Mouse (Mus musculus): ENCODE results near the gene Sema5a. TPM values are rescaled to one million over a fixed set of nuclear protein-coding genes. Genes with fewer than 3 reads are reported as not detected.

Gene Sema5a
- polyA plus RNA-seq, 1 experiment from 2014 or later, result 10.0 TPM

DNA sequence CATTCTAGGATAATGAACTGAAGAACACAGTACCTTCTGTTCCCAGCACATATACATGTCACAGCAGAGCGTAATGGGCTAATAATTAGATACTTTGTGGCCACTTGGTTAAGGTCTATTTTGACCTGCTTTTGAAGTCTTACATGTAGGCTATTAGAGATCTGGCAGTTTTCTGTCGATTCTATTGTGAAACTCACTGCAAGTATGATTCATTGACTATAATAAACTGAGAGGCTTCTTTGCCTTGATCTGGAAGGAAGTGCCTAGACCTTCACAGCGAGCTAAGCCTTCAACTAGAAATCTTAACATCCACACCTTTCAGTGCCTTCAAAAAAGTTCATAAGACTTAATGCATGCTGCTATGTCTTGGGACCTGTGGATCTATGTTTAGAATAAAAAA, 152.5 kb downstream of the Sema5a start:
- H3K4me3 ChIP-seq (ENCODE audit: control insufficient read depth in 1 of 2, insufficient read depth in 1 of 2, low read depth in 1 of 2, low read length in 2 of 2), result no peak overlapping the region
- H3K27ac ChIP-seq (replicated peaks in 1 of 2; ENCODE audit: control insufficient read depth in 1 of 2, insufficient read depth in 1 of 2, low read depth in 2 of 2, low read length in 2 of 2), result no peak overlapping the region
- no peaks in the 10 kb centered on the region for H3K27me3 ChIP-seq (ENCODE audit: control insufficient read depth, insufficient read depth, low read length)
- ATAC-seq (ENCODE audit: insufficient number of reproducible peaks, insufficient read depth, low FRiP score, low read depth), result no peak
- no peaks in the 10 kb centered on the region for H3K36me3 ChIP-seq (ENCODE audit: control insufficient read depth, insufficient read depth, low read length)
- H3K4me2 ChIP-seq (ENCODE audit: low read length), result no peak overlapping the region
- H3K9ac ChIP-seq (ENCODE audit: low read length), result no peak overlapping the region
- WGBS, result 74% methylated on average over 3 of the region's 3 CpGs
- H3K4me1 ChIP-seq (ENCODE audit: control insufficient read depth in 2 of 2, insufficient read depth in 2 of 2, low read length in 2 of 2), result no peaks in the 10 kb centered on the region
- H3K9me3 ChIP-seq (ENCODE audit: control insufficient read depth, low read length), result no peaks in the 10 kb centered on the region

DNA sequence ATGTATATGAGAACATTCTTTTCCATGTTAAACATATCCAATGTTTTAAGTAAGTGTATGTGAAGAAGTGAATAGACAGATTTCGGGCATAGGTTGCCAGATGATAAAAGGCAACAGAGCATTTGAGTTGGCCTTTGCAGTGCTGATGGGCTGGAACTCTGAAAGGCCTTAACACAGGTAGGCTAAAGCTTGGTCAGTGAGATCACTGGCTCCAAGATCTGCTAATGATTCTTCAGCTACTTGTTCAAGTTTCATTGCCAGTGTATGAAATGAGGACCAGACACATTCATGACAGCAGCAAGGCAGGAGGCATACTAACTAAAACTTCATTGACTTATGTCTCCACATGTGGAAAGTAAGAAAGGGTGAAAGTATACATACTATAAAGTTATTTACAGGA, 154.1 kb downstream of the Sema5a start:
- H3K9me3 ChIP-seq (ENCODE audit: control insufficient read depth, low read length), result no peaks in the 10 kb centered on the region
- no peak overlapping the region for H3K4me3 ChIP-seq (ENCODE audit: control insufficient read depth in 1 of 2, insufficient read depth in 1 of 2, low read depth in 1 of 2, low read length in 2 of 2)
- H3K27ac ChIP-seq (replicated peaks in 1 of 2; ENCODE audit: control insufficient read depth in 1 of 2, insufficient read depth in 1 of 2, low read depth in 2 of 2, low read length in 2 of 2), result no peak overlapping the region
- no peak for ATAC-seq (ENCODE audit: insufficient number of reproducible peaks, insufficient read depth, low FRiP score, low read depth)
- H3K27me3 ChIP-seq (ENCODE audit: control insufficient read depth, insufficient read depth, low read length), result no peaks in the 10 kb centered on the region
- 82% methylated on average over 1 of the region's 1 CpGs for WGBS
- H3K9ac ChIP-seq (ENCODE audit: low read length), result no peak overlapping the region
- H3K36me3 ChIP-seq (ENCODE audit: control insufficient read depth, insufficient read depth, low read length), result no peaks in the 10 kb centered on the region
- no peak overlapping the region for H3K4me2 ChIP-seq (ENCODE audit: low read length)
- H3K4me1 ChIP-seq (ENCODE audit: control insufficient read depth in 2 of 2, insufficient read depth in 2 of 2, low read length in 2 of 2), result peaks cover 6 to 11% of the 10 kb centered on the region in 2 experiments; a peak in 2 of 4 replicates

DNA sequence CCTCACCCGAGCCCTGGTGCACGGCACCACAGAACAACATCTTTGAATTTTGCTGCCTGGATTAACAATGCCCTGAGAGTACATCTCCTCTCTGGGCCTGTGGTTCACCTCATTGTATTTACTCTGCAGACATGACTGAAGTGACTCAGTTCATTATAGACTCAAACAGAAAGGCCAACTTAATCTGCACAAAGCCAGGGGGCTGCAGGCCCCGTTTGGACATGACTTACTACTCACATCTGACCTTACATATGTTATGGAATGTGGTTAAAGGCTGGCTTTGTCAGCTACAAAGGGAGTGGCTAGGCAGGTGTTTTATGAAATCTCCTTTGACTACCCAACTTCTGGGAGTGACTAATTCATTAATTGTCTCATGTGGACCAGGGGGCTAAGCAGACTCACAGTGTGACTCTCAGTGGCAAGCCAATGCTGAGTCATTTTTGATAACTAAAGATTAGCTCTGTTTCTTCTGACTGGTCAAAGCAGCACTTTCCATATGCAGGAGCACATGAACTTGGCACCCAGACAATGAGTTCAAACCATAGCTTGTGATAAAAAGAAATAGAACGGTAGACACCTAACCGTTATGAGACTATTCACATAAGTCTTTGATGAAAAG, 157.4 kb downstream of the Sema5a start:
- ATAC-seq (ENCODE audit: insufficient number of reproducible peaks, insufficient read depth, low FRiP score, low read depth), result no peak
- H3K27ac ChIP-seq (replicated peaks in 1 of 2; ENCODE audit: control insufficient read depth in 1 of 2, insufficient read depth in 1 of 2, low read depth in 2 of 2, low read length in 2 of 2), result no peak overlapping the region
- H3K4me1 ChIP-seq (ENCODE audit: control insufficient read depth in 2 of 2, insufficient read depth in 2 of 2, low read length in 2 of 2), result peaks cover 6 to 11% of the 10 kb centered on the region in 2 experiments; a peak in 2 of 4 replicates
- H3K36me3 ChIP-seq (ENCODE audit: control insufficient read depth, insufficient read depth, low read length), result no peaks in the 10 kb centered on the region
- H3K9ac ChIP-seq (ENCODE audit: low read length), result no peak overlapping the region
- H3K4me2 ChIP-seq (ENCODE audit: low read length), result no peak overlapping the region
- 55% methylated on average over 5 of the region's 5 CpGs for WGBS
- H3K9me3 ChIP-seq (ENCODE audit: control insufficient read depth, low read length), result no peaks in the 10 kb centered on the region
- H3K4me3 ChIP-seq (ENCODE audit: control insufficient read depth in 1 of 2, insufficient read depth in 1 of 2, low read depth in 1 of 2, low read length in 2 of 2), result no peak overlapping the region
- no peaks in the 10 kb centered on the region for H3K27me3 ChIP-seq (ENCODE audit: control insufficient read depth, insufficient read depth, low read length)

DNA sequence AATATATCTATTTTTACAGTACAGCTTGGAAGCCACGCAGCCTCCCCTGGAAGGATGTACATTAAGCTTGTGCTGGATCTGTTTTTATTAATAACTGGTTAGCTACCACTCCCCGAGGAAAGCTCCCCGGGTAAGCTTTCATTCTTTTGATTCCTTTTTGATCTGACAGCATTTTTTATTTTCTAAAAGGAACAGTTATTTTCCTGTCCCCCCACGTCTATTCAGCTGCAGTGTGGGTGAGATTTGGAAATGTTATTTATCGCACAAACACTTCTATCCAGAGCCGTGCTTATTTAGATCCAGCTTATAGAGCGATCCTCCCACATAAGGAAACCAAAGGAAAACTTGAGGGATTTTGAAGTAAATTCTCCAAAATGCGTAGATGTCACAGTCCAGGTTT, 158.7 kb downstream of the Sema5a start:
- WGBS, result 80% methylated on average over 8 of the region's 8 CpGs
- H3K4me2 ChIP-seq (ENCODE audit: low read length), result no peak overlapping the region
- no peak for ATAC-seq (ENCODE audit: insufficient number of reproducible peaks, insufficient read depth, low FRiP score, low read depth)
- no peak overlapping the region for H3K9ac ChIP-seq (ENCODE audit: low read length)
- no peak overlapping the region for H3K27ac ChIP-seq (replicated peaks in 1 of 2; ENCODE audit: control insufficient read depth in 1 of 2, insufficient read depth in 1 of 2, low read depth in 2 of 2, low read length in 2 of 2)
- no peak overlapping the region for H3K4me3 ChIP-seq (ENCODE audit: control insufficient read depth in 1 of 2, insufficient read depth in 1 of 2, low read depth in 1 of 2, low read length in 2 of 2)
- peaks cover 6 to 11% of the 10 kb centered on the region in 2 experiments; a peak in 2 of 4 replicates for H3K4me1 ChIP-seq (ENCODE audit: control insufficient read depth in 2 of 2, insufficient read depth in 2 of 2, low read length in 2 of 2)
- H3K36me3 ChIP-seq (ENCODE audit: control insufficient read depth, insufficient read depth, low read length), result no peaks in the 10 kb centered on the region
- no peaks in the 10 kb centered on the region for H3K27me3 ChIP-seq (ENCODE audit: control insufficient read depth, insufficient read depth, low read length)
- no peaks in the 10 kb centered on the region for H3K9me3 ChIP-seq (ENCODE audit: control insufficient read depth, low read length)

DNA sequence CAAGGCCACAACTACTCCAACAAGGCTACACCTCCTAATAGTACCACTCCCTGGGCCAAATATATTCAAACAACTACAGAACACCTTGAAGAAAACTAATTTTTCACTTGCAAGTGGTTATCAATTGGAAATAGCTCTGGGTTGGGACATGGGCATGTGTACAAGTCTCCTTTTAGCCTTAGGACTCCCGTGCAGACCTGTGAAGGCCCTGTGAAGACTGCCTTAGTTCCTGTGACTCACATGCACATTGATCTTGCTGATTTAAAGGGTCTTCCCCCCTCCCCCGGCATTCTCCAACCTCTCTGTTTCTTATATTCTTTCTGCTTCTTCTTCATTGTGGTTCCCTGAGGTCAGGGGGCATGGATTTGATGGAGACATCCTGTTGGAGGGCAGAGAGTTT, 161.8 kb downstream of the Sema5a start:
- peaks cover 6 to 11% of the 10 kb centered on the region in 2 experiments; a peak in 2 of 4 replicates for H3K4me1 ChIP-seq (ENCODE audit: control insufficient read depth in 2 of 2, insufficient read depth in 2 of 2, low read length in 2 of 2)
- no peak overlapping the region for H3K4me3 ChIP-seq (ENCODE audit: control insufficient read depth in 1 of 2, insufficient read depth in 1 of 2, low read depth in 1 of 2, low read length in 2 of 2)
- no peaks in the 10 kb centered on the region for H3K9me3 ChIP-seq (ENCODE audit: control insufficient read depth, low read length)
- ATAC-seq (ENCODE audit: insufficient number of reproducible peaks, insufficient read depth, low FRiP score, low read depth), result no peak
- H3K27me3 ChIP-seq (ENCODE audit: control insufficient read depth, insufficient read depth, low read length), result no peaks in the 10 kb centered on the region
- WGBS, result 82% methylated on average over 2 of the region's 2 CpGs
- H3K27ac ChIP-seq (replicated peaks in 1 of 2; ENCODE audit: control insufficient read depth in 1 of 2, insufficient read depth in 1 of 2, low read depth in 2 of 2, low read length in 2 of 2), result no peak overlapping the region
- no peaks in the 10 kb centered on the region for H3K36me3 ChIP-seq (ENCODE audit: control insufficient read depth, insufficient read depth, low read length)
- H3K9ac ChIP-seq (ENCODE audit: low read length), result no peak overlapping the region
- no peak overlapping the region for H3K4me2 ChIP-seq (ENCODE audit: low read length)

DNA sequence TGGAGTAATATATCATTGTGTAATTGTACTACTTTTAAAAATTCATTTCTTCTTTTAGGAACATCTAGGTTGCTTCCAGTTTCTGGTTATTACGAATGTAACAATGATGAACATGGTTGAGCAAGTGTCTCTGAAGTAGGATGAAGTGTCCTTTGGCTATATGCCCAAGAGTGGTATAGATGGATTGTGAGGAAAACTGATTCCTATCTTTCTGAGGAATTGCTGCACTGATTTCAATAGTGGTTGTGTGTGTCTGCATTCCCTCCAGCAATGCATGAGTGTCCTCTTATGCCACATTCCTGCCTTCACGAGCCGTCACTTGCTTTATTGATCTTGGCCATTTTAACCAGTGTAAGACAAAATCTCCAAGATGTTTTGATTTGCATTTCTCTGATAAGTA, 163.2 kb downstream of the Sema5a start:
- Histone ChIP-seq H3K4me1 (ENCODE audit: control insufficient read depth in 2 of 2, insufficient read depth in 2 of 2, low read length in 2 of 2) (peaks cover 4 to 5% of the 10 kb centered on the region in 2 experiments; a peak in 2 of 4 replicates), H3K4me3 (ENCODE audit: control insufficient read depth in 1 of 2, insufficient read depth in 1 of 2, low read depth in 1 of 2, low read length in 2 of 2) (no peak overlapping the region), H3K4me2 (ENCODE audit: low read length) (no peak overlapping the region), H3K27ac (replicated peaks in 1 of 2; ENCODE audit: control insufficient read depth in 1 of 2, insufficient read depth in 1 of 2, low read depth in 2 of 2, low read length in 2 of 2) (no peak overlapping the region), H3K27me3 (ENCODE audit: control insufficient read depth, insufficient read depth, low read length) (no peaks in the 10 kb centered on the region), H3K9me3 (ENCODE audit: control insufficient read depth, low read length) (no peaks in the 10 kb centered on the region), H3K9ac (ENCODE audit: low read length) (no peak overlapping the region), H3K36me3 (ENCODE audit: control insufficient read depth, insufficient read depth, low read length) (no peaks in the 10 kb centered on the region)
- 69% methylated on average over 3 of the region's 3 CpGs for WGBS
- ATAC-seq (ENCODE audit: insufficient number of reproducible peaks, insufficient read depth, low FRiP score, low read depth), result no peak

DNA sequence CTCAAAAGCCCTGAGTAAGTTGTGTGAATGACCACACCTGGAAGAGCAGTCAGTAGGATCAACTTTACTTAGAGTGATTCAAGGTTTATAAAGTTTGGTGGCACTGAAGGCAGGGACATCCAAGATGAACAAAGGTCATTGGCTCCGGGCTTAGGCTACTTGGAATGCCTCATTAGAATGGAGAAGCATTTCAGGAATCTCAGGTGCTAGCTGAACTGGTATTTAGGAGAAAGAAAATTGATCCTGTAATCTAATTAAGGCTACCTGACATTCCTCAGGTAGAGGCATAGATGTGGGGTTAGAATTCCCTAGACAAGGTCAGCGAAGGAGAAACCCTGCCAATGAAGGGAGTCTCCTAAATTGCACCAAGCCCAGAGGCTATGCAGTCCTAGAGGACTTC, 171.7 kb downstream of the Sema5a start:
- Histone ChIP-seq H3K27ac (replicated peaks in 1 of 2; ENCODE audit: control insufficient read depth in 1 of 2, insufficient read depth in 1 of 2, low read depth in 2 of 2, low read length in 2 of 2) (no peak overlapping the region), H3K36me3 (ENCODE audit: control insufficient read depth, insufficient read depth, low read length) (no peaks in the 10 kb centered on the region), H3K9me3 (ENCODE audit: control insufficient read depth, low read length) (no peaks in the 10 kb centered on the region), H3K9ac (ENCODE audit: low read length) (no peak overlapping the region), H3K4me3 (ENCODE audit: control insufficient read depth in 1 of 2, insufficient read depth in 1 of 2, low read depth in 1 of 2, low read length in 2 of 2) (no peak overlapping the region), H3K27me3 (ENCODE audit: control insufficient read depth, insufficient read depth, low read length) (no peaks in the 10 kb centered on the region), H3K4me2 (ENCODE audit: low read length) (no peak overlapping the region), H3K4me1 (ENCODE audit: control insufficient read depth in 2 of 2, insufficient read depth in 2 of 2, low read length in 2 of 2) (peaks cover 2 to 9% of the 10 kb centered on the region in 2 experiments; a peak in 3 of 4 replicates)
- WGBS, result 88% methylated on average over 2 of the region's 2 CpGs
- no peak for ATAC-seq (ENCODE audit: insufficient number of reproducible peaks, insufficient read depth, low FRiP score, low read depth)

- Histone ChIP-seq H3K36me3 (ENCODE audit: control insufficient read depth, insufficient read depth, low read length) (no peaks in the 10 kb centered on the region), H3K4me1 (ENCODE audit: control insufficient read depth in 2 of 2, insufficient read depth in 2 of 2, low read length in 2 of 2) (peaks cover 7 to 26% of the 10 kb centered on the region in 2 experiments), H3K9me3 (ENCODE audit: control insufficient read depth, low read length) (no peaks in the 10 kb centered on the region), H3K4me3 (ENCODE audit: control insufficient read depth in 1 of 2, insufficient read depth in 1 of 2, low read depth in 1 of 2, low read length in 2 of 2) (no peak overlapping the region), H3K27me3 (ENCODE audit: control insufficient read depth, insufficient read depth, low read length) (no peaks in the 10 kb centered on the region), H3K4me2 (ENCODE audit: low read length) (0 out of 2 replicates have a peak overlapping the region, but pooled peaks have one; percentile 8), H3K9ac (ENCODE audit: low read length) (no peak overlapping the region), H3K27ac (replicated peaks in 1 of 2; ENCODE audit: control insufficient read depth in 1 of 2, insufficient read depth in 1 of 2, low read depth in 2 of 2, low read length in 2 of 2) (peak overlapping the region in 1 of 2 experiments; percentile 24; a peak in 1 of 4 replicates)
- WGBS, result 50% methylated on average over 6 of the region's 6 CpGs
- ATAC-seq (ENCODE audit: insufficient number of reproducible peaks, insufficient read depth, low FRiP score, low read depth), result no peak
Observed at GRCm38 (mm10) chr15:32422631-32423030, 178.0 kb downstream of the Sema5a start.

Measured in heart, embryonic 14.5 days (tissue).